Mouse (Mus musculus): ENCODE measurements around the gene Tescl.

DNA sequence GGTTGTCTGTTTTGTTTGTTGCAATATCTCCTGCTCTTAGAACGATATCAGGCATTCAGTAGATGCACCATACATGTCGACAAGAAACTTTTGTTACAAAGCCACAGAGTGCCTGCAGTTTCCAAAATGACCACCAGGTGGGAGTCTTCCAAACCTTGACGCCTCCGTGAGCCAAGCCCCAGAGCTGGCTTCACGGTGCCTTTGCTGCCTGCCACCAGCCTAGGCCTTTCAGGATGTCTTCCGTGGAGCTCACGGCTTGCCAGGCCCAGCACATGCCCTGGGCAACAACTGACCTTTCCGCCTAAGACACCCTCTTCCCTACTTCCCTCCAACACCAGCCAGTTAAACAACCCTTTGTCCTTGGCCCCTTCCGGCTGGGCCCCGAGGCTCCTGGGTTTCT is 31.1 kb upstream of the Tescl start:
- TF ChIP-seq GATA1 (IDR thresholded peaks at IDR 0.05; ENCODE audit: low read length), result no peak
- no peak for TF ChIP-seq TAL1 (IDR thresholded peaks at IDR 0.05; ENCODE audit: low read length)
